Mouse (Mus musculus): Measurements from ENCODE around the gene Trim59. TPM values are rescaled to one million over a fixed set of nuclear protein-coding genes. Genes with fewer than 3 reads are reported as not detected.

The Trim59 gene
- 27.6 TPM for polyA plus RNA-seq (2014; fragmentation: Illumina TruSeq; extraction: RNeasy Lipid Tissue Mini Kit (QIAGEN cat#74804); ENCODE audit: low read depth, low replicate concordance)

DNA sequence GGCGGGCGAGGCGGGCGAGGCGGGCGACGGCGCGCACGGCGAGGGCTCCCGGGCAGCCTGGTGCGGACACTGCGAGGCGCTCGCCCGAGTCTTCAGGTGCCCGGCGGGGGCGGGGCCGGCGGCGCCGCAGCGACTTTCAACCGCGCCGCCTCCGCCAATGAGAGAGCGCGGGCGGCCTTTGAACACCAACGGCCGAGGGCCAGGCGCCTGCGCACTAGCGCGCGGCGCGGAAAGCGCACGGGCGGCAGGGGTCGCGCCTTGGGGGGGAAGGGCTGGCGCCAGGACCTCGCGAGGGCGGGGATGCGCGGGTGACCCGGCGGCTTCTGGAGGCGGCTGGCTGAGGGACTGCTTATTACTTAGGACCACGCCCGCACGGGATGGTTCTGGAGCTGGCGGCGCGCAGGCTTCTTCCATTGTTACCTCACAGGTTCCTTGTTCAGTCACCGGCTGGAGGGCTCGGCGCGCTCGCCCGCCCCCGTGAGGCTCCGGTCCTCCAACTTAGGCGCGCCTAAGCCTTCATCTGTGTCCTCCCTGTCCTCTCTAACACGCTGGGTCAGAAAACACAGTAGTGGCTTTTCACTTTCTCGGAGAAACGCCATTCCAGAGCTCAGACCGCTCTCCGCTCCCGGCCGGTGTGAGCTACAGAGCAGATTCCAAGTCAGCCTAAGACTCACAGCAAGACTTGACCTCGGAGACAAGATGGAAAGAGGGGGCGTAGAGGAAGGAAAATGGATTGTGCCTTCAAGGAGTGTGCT, at the start of gene Trim59:
Gene Trim59 (minus strand): TSS at position 111 of the 755 bp plus-strand sequence.

DNA sequence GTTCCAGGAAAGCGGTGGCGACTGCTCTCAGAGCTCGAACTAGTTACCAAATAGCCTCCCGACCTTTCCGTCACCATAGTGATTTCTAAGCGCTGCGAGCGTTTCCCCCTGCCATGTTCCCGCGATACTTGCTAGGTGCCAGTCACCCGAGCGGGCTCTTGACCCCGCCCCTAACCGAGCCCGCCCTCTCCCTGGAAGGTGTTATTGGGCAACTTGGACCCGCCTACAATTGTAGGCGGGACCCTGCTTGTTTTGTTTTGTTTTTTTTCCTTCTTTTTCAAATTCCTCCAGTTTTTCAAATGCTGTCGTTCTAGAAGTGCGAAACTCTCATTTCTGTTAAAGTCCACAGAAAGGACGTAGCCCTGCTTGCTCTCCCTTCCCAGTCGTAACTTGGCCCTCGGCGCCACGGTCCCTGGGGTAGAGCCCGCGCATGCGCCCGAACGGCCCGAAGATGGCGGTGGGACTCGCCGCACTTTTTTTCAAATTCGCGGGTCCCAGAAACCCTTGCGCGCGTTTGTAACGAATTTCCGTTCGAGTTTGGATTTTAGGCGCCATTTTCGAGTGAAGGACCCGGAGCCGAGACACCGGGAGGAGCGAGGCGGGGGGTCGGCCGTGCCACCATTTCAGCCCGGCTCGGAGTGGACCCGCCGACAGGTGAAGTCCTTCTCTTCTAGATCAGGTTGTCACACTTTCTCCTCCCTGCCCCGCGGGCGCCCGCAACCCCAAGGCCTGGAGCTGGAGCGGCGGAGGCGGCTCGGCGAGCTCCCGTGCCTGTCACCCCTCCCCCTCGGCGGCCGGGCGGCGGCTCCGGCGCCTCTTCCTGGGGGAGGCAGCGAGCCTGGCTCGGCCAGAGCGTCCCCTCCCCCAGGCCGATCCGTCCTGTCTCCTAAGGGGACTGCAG, 39.9 kb downstream of the Trim59 start, which contains the start of the genes Ift80 and Smc4:
Gene Ift80 (minus strand): TSS at position 134 of the 901 bp plus-strand sequence.
Gene Smc4 (plus strand): TSS at position 302 of the 901 bp plus-strand sequence.

Other genes with a start within 250 kb of the Trim59 start
- gene 1110032F04Rik, start 175.2 kb downstream of the Trim59 start, polyA plus RNA-seq (2014; fragmentation: Illumina TruSeq; extraction: RNeasy Lipid Tissue Mini Kit (QIAGEN cat#74804); ENCODE audit: low read depth, low replicate concordance): not detected
- 52.7 TPM for gene Ift80, start 40.2 kb downstream of the Trim59 start, polyA plus RNA-seq (2014; fragmentation: Illumina TruSeq; extraction: RNeasy Lipid Tissue Mini Kit (QIAGEN cat#74804); ENCODE audit: low read depth, low replicate concordance)
- gene Smc4, start 40.0 kb downstream of the Trim59 start, polyA plus RNA-seq (2014; fragmentation: Illumina TruSeq; extraction: RNeasy Lipid Tissue Mini Kit (QIAGEN cat#74804); ENCODE audit: low read depth, low replicate concordance): 154 TPM
- 224 TPM for gene Kpna4, start 82.4 kb upstream of the Trim59 start, polyA plus RNA-seq (2014; fragmentation: Illumina TruSeq; extraction: RNeasy Lipid Tissue Mini Kit (QIAGEN cat#74804); ENCODE audit: low read depth, low replicate concordance)
- gene Arl14, start 177.7 kb upstream of the Trim59 start, polyA plus RNA-seq (2014; fragmentation: Illumina TruSeq; extraction: RNeasy Lipid Tissue Mini Kit (QIAGEN cat#74804); ENCODE audit: low read depth, low replicate concordance): not detected

All from adrenal gland, adult 10 weeks (tissue).